Mouse (Mus musculus) megakaryocyte-erythroid progenitor cell, adult 5-6 weeks (primary cell): ENCODE results near the gene Cd300ld4. TPM values are rescaled to one million over a fixed set of nuclear protein-coding genes. Genes with fewer than 3 reads are reported as not detected.

Experiments used
- ATAC-seq: replicated peaks from 2 replicates; pipeline ENCODE4 v1.8.0; 2016; ENCODE audit warnings: mild to moderate bottlenecking, inconsistent platforms; ENCODE audit not compliant: severe bottlenecking, poor library complexity, low FRiP score, low TSS enrichment
- total RNA-seq, 2 experiments: library from RNA; stranded (forward) in 1 of 2; stranded (reverse) in 1 of 2; fragments of 200-1000, 215-1000 nt in 1 of 2; fragments of >200 nt in 1 of 2; fragmentation: Nextera tagmentation in 1 of 2; gene quantifications; 2 replicates each; pipeline ENCODE4 v1.2.3; 2014 to 2017

Cd300ld4 gene
- total RNA-seq, 2 experiments from 2014 or later, result 1.3 TPM; not detected in 1

- no peak for ATAC-seq
Measured at GRCm38 (mm10) chr11:114981866-114982265, 44.9 kb downstream of the Cd300ld4 start.

- ATAC-seq, result no peak
Measured at GRCm38 (mm10) chr11:114972726-114973125, 54.1 kb downstream of the Cd300ld4 start.

Other genes with a start within 250 kb of the Cd300ld4 start
- gene Btbd17, start 231.1 kb downstream of the Cd300ld4 start, total RNA-seq (2014; fragmentation: Nextera tagmentation), result not detected in 2 replicates
- not detected in 2 replicates for gene Btbd17, start 231.1 kb downstream of the Cd300ld4 start, total RNA-seq (2017)
- gene Gpr142, start 228.1 kb downstream of the Cd300ld4 start, total RNA-seq (2014; fragmentation: Nextera tagmentation), result not detected in 2 replicates
- not detected in 2 replicates for gene Gpr142, start 228.1 kb downstream of the Cd300ld4 start, total RNA-seq (2017)
- gene Gprc5c, start 175.9 kb downstream of the Cd300ld4 start, total RNA-seq (2014; fragmentation: Nextera tagmentation), result not detected in 2 replicates
- not detected in 2 replicates for gene Gprc5c, start 175.9 kb downstream of the Cd300ld4 start, total RNA-seq (2017)
- gene Cd300a, start 137.0 kb downstream of the Cd300ld4 start, total RNA-seq (2014; fragmentation: Nextera tagmentation), result 0.52 and 1.9 TPM in 2 replicates
- gene Cd300a, start 137.0 kb downstream of the Cd300ld4 start, total RNA-seq (2017), result 1.3 and 5.7 TPM in 2 replicates
- not detected in 2 replicates for gene Cd300lb, start 92.6 kb downstream of the Cd300ld4 start, total RNA-seq (2014; fragmentation: Nextera tagmentation)
- gene Cd300lb, start 92.6 kb downstream of the Cd300ld4 start, total RNA-seq (2017), result 0.05 TPM in 1 of 2 replicates, not detected in the other
- gene Cd300c, start 57.9 kb downstream of the Cd300ld4 start, total RNA-seq (2014; fragmentation: Nextera tagmentation), result not detected in 2 replicates
- not detected in 2 replicates for gene Cd300c, start 57.9 kb downstream of the Cd300ld4 start, total RNA-seq (2017)
- gene Cd300ld, start 37.1 kb downstream of the Cd300ld4 start, total RNA-seq (2014; fragmentation: Nextera tagmentation), result not detected in 2 replicates
- gene Cd300ld, start 37.1 kb downstream of the Cd300ld4 start, total RNA-seq (2017), result not detected in 2 replicates
- gene Cd300c2, start 25.1 kb downstream of the Cd300ld4 start, total RNA-seq (2014; fragmentation: Nextera tagmentation), result not detected in 2 replicates
- gene Cd300c2, start 25.1 kb downstream of the Cd300ld4 start, total RNA-seq (2017), result not detected in 2 replicates
- gene Cd300ld2, start 10.8 kb downstream of the Cd300ld4 start, total RNA-seq (2014; fragmentation: Nextera tagmentation), result not detected in 2 replicates
- not detected in 2 replicates for gene Cd300ld2, start 10.8 kb downstream of the Cd300ld4 start, total RNA-seq (2017)
- gene Cd300ld5, start 10.8 kb upstream of the Cd300ld4 start, total RNA-seq (2014; fragmentation: Nextera tagmentation), result not detected in 2 replicates
- gene Cd300ld5, start 10.8 kb upstream of the Cd300ld4 start, total RNA-seq (2017), result 1.3 TPM in 1 of 2 replicates, not detected in the other
- gene Cd300ld3, start 21.4 kb upstream of the Cd300ld4 start, total RNA-seq (2014; fragmentation: Nextera tagmentation), result not detected in 2 replicates
- 1.3 TPM in 1 of 2 replicates, not detected in the other for gene Cd300ld3, start 21.4 kb upstream of the Cd300ld4 start, total RNA-seq (2017)
- gene Cd300e, start 35.2 kb upstream of the Cd300ld4 start, total RNA-seq (2014; fragmentation: Nextera tagmentation), result not detected in 2 replicates
- gene Cd300e, start 35.2 kb upstream of the Cd300ld4 start, total RNA-seq (2017), result not detected in 2 replicates
- 24.4 and 34.3 TPM in 2 replicates for gene Rab37, start 64.4 kb upstream of the Cd300ld4 start, total RNA-seq (2014; fragmentation: Nextera tagmentation)
- gene Rab37, start 64.4 kb upstream of the Cd300ld4 start, total RNA-seq (2017), result 23.5 and 74.4 TPM in 2 replicates
- gene Cd300lf, start 107.0 kb upstream of the Cd300ld4 start, total RNA-seq (2014; fragmentation: Nextera tagmentation), result 2.1 TPM in 1 of 2 replicates, not detected in the other
- gene Cd300lf, start 107.0 kb upstream of the Cd300ld4 start, total RNA-seq (2017), result 1.0 and 3.4 TPM in 2 replicates
- 20.4 and 22.2 TPM in 2 replicates for gene Slc9a3r1, start 136.3 kb upstream of the Cd300ld4 start, total RNA-seq (2014; fragmentation: Nextera tagmentation)
- 25.9 and 28.3 TPM in 2 replicates for gene Slc9a3r1, start 136.3 kb upstream of the Cd300ld4 start, total RNA-seq (2017)
- 5.0 and 10.1 TPM in 2 replicates for gene Tmem104, start 160.5 kb upstream of the Cd300ld4 start, total RNA-seq (2014; fragmentation: Nextera tagmentation)
- gene Tmem104, start 160.5 kb upstream of the Cd300ld4 start, total RNA-seq (2017), result 1.8 and 7.9 TPM in 2 replicates
- gene Nat9, start 160.8 kb upstream of the Cd300ld4 start, total RNA-seq (2014; fragmentation: Nextera tagmentation), result 15.0 and 24.9 TPM in 2 replicates
- 19.4 and 51.5 TPM in 2 replicates for gene Nat9, start 160.8 kb upstream of the Cd300ld4 start, total RNA-seq (2017)
- not detected in 2 replicates for gene Grin2c, start 240.2 kb upstream of the Cd300ld4 start, total RNA-seq (2014; fragmentation: Nextera tagmentation)
- gene Grin2c, start 240.2 kb upstream of the Cd300ld4 start, total RNA-seq (2017), result not detected in 2 replicates